Mouse (Mus musculus) liver (tissue): ENCODE results near the gene Pigg.
A peak's percentile ranks its signal among the peaks of the same experiment; 100 is the strongest.

Source experiments
- DNase-seq: peaks from one replicate; pipeline ENCODE4 v3.0.0-alpha.2; 2020; ENCODE audit warnings: mixed read lengths

Gene Pigg

GRCm38 (mm10) chr5:108359491-108359890, 47.1 kb downstream of the Pigg start:
- DNase-seq = no peak

GRCm38 (mm10) chr5:108360211-108360610, 47.8 kb downstream of the Pigg start:
- no peak for DNase-seq

DNA sequence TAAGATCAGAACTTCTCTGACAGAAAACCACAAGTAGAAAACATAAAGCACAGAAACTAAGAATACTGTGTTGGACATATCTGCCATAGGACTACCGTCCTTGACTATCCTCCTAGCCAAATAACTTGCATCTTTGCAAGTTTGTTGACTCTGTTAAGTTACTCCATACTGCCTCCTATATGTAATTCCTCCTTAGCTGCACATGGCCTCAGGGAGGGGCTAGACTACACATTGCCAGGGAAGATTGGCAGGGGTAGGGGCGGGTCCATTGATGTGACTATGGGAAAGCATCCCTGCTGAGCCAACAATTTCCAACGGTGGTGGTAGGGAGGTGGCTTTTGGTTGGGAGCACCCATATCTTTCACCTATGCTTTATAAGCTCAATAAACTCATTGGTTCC, 49.9 kb downstream of the Pigg start:
- DNase-seq = no peak

- no peak for DNase-seq
Measured at GRCm38 (mm10) chr5:108366328-108366983, 54.0 kb downstream of the Pigg start.

- peak; percentile 17 for DNase-seq
Measured at GRCm38 (mm10) chr5:108366984-108367841, 54.8 kb downstream of the Pigg start.

- no peak for DNase-seq
Measured at GRCm38 (mm10) chr5:108367871-108368332, 55.5 kb downstream of the Pigg start, which contains the start of gene Gm42517. Gene Gm42517 (minus strand): TSS chr5:108367922.

GRCm38 (mm10) chr5:108368446-108368845, 56.0 kb downstream of the Pigg start:
- DNase-seq = no peak

DNA sequence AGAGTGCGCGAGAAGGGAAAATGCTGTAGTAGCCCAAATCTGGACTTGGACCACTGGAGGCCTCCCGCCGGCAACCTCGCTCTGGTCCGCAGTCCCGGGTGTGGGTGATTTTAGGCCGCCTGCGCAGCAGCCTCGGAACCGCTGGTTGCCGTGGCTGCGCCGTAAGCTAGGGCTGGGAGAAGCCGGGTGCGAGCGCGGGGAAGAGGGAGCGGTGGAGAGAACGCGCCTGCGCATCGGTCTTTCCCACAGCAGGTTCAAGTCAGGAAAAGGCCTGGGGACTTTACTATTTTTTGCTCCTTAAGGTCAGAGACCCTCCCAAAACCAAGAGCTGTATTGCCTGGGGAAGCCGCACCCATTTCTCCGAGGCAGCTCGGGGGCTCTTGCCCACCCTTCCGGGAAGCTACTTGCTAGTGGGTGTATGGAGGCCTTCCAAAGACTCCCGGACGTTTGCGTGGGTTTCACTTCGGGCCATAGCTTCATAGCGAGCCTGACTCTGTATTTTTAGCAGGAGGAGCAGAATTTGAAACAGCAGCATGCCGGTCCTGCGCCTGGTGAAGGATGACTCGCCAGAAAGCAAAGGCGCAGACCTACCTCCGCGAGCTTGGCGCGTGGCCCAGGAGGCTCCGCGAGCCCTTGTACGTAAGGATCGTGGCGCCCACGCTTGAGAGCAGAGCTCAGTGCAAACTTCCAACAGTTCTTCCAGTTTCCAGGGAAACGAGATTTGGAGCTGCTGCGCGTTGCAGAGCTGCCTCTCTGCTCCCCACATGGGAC, 56.6 kb downstream of the Pigg start:
- DNase-seq = no peak

GRCm38 (mm10) chr5:108369964-108370363, 57.6 kb downstream of the Pigg start:
- DNase-seq = no peak

- DNase-seq = no peak
Measured at GRCm38 (mm10) chr5:108374079-108374478, 61.7 kb downstream of the Pigg start.

DNA sequence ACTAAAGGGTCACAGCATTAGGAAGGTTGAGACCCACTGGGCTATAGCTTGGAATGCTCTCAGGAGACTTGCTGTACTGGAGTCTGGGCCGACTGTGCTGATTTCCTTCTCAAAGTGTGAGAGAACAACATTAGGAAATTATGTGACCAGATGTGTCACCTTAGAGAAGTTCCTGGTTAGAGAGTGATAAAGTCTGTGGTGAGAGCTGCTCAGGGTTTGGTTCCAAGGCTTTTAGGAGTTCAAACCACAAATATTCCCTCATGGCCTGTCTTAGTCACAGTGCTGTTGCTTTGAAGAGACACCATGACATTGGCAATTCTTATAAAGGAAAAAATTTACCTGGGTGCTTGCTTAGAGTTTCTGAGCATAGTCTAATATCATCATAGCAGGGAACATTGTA, 63.6 kb downstream of the Pigg start:
- DNase-seq = no peak

- DNase-seq = no peak
Measured at GRCm38 (mm10) chr5:108378346-108378745, 65.9 kb downstream of the Pigg start.

- DNase-seq = no peak
Measured at GRCm38 (mm10) chr5:108385632-108386031, 73.2 kb downstream of the Pigg start.

DNA sequence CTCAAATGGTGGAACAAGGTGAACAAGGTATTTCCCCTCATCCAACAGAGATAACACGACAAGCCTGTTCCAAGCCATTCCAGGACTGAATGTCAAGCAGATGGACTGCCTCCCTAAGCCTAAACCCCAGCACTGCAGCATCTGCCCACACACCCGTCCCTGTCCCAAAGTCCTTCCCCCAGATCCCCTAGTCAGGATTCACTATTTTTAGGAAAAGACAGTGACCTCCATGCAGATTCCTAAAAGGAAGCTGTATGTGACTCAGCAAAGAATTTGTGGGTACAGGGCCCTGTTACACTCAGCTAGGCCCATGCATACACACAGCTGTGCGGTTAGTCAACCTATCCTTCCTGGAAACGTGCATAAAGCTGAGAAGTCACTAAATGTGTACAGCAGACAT, 74.0 kb downstream of the Pigg start:
- DNase-seq = no peak

GRCm38 (mm10) chr5:108388201-108388600, 75.8 kb downstream of the Pigg start, which contains the start of gene Pde6b:
Gene Pde6b (plus strand): TSS chr5:108388391.
- DNase-seq = no peak

- DNase-seq = no peak
Measured at GRCm38 (mm10) chr5:108389744-108390143, 77.3 kb downstream of the Pigg start.
